Mouse (Mus musculus) CH12.LX (cell line): ENCODE results near the gene Cbfa2t2. TPM values are rescaled to one million over a fixed set of nuclear protein-coding genes. Genes with fewer than 3 reads are reported as not detected.

Experiments used
- DNase-seq: peaks from one replicate; pipeline ENCODE4 v3.0.0-alpha.2; 2013; ENCODE audit errors: extremely low read depth
- H3K27ac ChIP-seq: 2 replicates; pipeline ENCODE4 v1.5.1; 2012; ENCODE audit warnings: low read depth, mild to moderate bottlenecking, control low read depth, moderate library complexity; ENCODE audit not compliant: insufficient read depth
- H3K27me3 ChIP-seq: replicated peaks from 2 replicates; pipeline ENCODE3; 2012; ENCODE audit warnings: inconsistent platforms
- H3K36me3 ChIP-seq, 2 experiments: replicated peaks in 1 of 2; 2 replicates each; pipeline versions ENCODE3 to v1.6.1; 2012; ENCODE audit warnings: inconsistent platforms in 1 of 2, low read length in 1 of 2, mild to moderate bottlenecking in 1 of 2, mixed read lengths in 1 of 2, moderate library complexity in 1 of 2; ENCODE audit not compliant: control insufficient read depth in 1 of 2, insufficient read depth in 1 of 2
- H3K4me1 ChIP-seq, 2 experiments: 2 replicates each; pipeline ENCODE4 v1.6.1; 2012; ENCODE audit warnings: inconsistent platforms in 1 of 2, moderate library complexity in 1 of 2; ENCODE audit not compliant: insufficient read depth in 2 of 2, control insufficient read depth in 1 of 2
- H3K4me2 ChIP-seq: 2 replicates; pipeline ENCODE4 v1.6.1; 2012; ENCODE audit warnings: low read depth, mild to moderate bottlenecking, control low read depth; ENCODE audit not compliant: poor library complexity, insufficient read depth, severe bottlenecking
- H3K4me3 ChIP-seq, 3 experiments: fragments of 150-350 bp in 1 of 3; sonication (generic) in 1 of 3; replicated peaks in 1 of 3; 2 replicates each; pipeline versions ENCODE3 to v1.5.1; 2011 to 2012; ENCODE audit warnings: low read depth in 2 of 3, low read length in 2 of 3, mild to moderate bottlenecking in 2 of 3, moderate library complexity in 2 of 3, control low read depth in 1 of 3, improper control_type of control experiment in 1 of 3, inconsistent platforms in 1 of 3, mixed read lengths in 1 of 3; ENCODE audit not compliant: poor library complexity in 1 of 3
- H3K79me2 ChIP-seq: replicated peaks from 2 replicates; pipeline ENCODE4 v1.6.1; 2012; ENCODE audit warnings: mild to moderate bottlenecking, moderate library complexity; ENCODE audit not compliant: control insufficient read depth, poor library complexity, insufficient read depth, severe bottlenecking; ENCODE audit errors: extremely low read depth
- H3K9ac ChIP-seq: 2 replicates; pipeline ENCODE4 v1.6.1; 2012; ENCODE audit warnings: low read depth, mild to moderate bottlenecking, control low read depth, moderate library complexity; ENCODE audit not compliant: insufficient read depth
- H3K9me3 ChIP-seq: replicated peaks from 2 replicates; pipeline ENCODE3; 2012; ENCODE audit warnings: low read length, inconsistent platforms, mixed read lengths
- BHLHE40 ChIP-seq: IDR thresholded peaks from 2 replicates; pipeline ENCODE4 v1.6.1; 2011; ENCODE audit warnings: mild to moderate bottlenecking, low read depth, low read length, improper control_type of control experiment
- CTCF ChIP-seq, 2 experiments: IDR thresholded peaks in 1 of 2; conservative IDR thresholded peaks in 1 of 2; 2 replicates each; pipeline ENCODE4 v1.5.1; 2011 to 2012; ENCODE audit warnings: low read depth in 2 of 2, low read length in 2 of 2, improper control_type of control experiment in 1 of 2, inconsistent platforms in 1 of 2, mild to moderate bottlenecking in 1 of 2, moderate library complexity in 1 of 2
- JUND ChIP-seq: conservative IDR thresholded peaks from 2 replicates; pipeline ENCODE4 v1.6.1; 2011; ENCODE audit warnings: low read depth, low read length, improper control_type of control experiment
- MAFK ChIP-seq: IDR thresholded peaks from 2 replicates; pipeline ENCODE4 v1.6.1; 2011; ENCODE audit warnings: low read length, improper control_type of control experiment; ENCODE audit not compliant: insufficient replicate concordance
- MEF2A ChIP-seq: IDR thresholded peaks from 2 replicates; pipeline ENCODE4 v1.6.1; 2014; ENCODE audit warnings: low read depth, mild to moderate bottlenecking, inconsistent platforms, low read length, improper control_type of control experiment, borderline replicate concordance
- MXI1 ChIP-seq: IDR thresholded peaks from 2 replicates; pipeline ENCODE4 v1.6.1; 2011; ENCODE audit warnings: mild to moderate bottlenecking, low read depth, low read length, improper control_type of control experiment
- MYC ChIP-seq: IDR thresholded peaks from 2 replicates; pipeline ENCODE4 v1.6.1; 2011; ENCODE audit warnings: low read depth, mild to moderate bottlenecking, improper control_type of control experiment, low read length
- NRF1 ChIP-seq: IDR thresholded peaks from 2 replicates; pipeline ENCODE4 v1.6.1; 2014; ENCODE audit warnings: low read depth, mild to moderate bottlenecking, inconsistent platforms, low read length, improper control_type of control experiment, moderate library complexity
- POLR2A ChIP-seq: IDR thresholded peaks from 2 replicates; pipeline ENCODE4 v1.6.1; 2011; ENCODE audit warnings: low read depth, mild to moderate bottlenecking, improper control_type of control experiment, low read length
- SMC3 ChIP-seq: IDR thresholded peaks from 2 replicates; pipeline ENCODE4 v1.6.1; 2011; ENCODE audit warnings: low read depth, low read length, improper control_type of control experiment
- UBTF ChIP-seq: IDR thresholded peaks from 2 replicates; pipeline ENCODE4 v1.6.1; 2012; ENCODE audit warnings: low read depth, mild to moderate bottlenecking, inconsistent platforms, low read length, improper control_type of control experiment, moderate library complexity
- ZKSCAN1 ChIP-seq: IDR thresholded peaks from 2 replicates; pipeline ENCODE4 v1.6.1; 2012; ENCODE audit warnings: low read depth, inconsistent platforms, low read length, improper control_type of control experiment, borderline replicate concordance
- ZMIZ1 ChIP-seq: IDR thresholded peaks from 2 replicates; pipeline ENCODE4 v1.6.1; 2012; ENCODE audit warnings: low read depth, mild to moderate bottlenecking, inconsistent platforms, low read length, improper control_type of control experiment
- ZNF384 ChIP-seq: IDR thresholded peaks from 2 replicates; pipeline ENCODE4 v1.6.1; 2012; ENCODE audit warnings: low read depth, low read length, improper control_type of control experiment, inconsistent platforms
- dilution Hi-C: fragments of 300-500 bp; cut with MboI; formaldehyde crosslinking; loops from 2 replicates; pipeline ENCODE4 v1.14.3; 2020; ENCODE audit warnings: low sequenced_read_pairs; ENCODE audit not compliant: extremely low pct_unique_long_range_greater_than_20kb, extremely low pct_ligation_motif_present
- in situ Hi-C: fragments of 300-500 bp; cut with MboI; formaldehyde crosslinking; loops from 3 replicates; pipeline ENCODE4 v1.14.3; 2019; ENCODE audit warnings: low sequenced_read_pairs, low pct_ligation_motif_present, low pct_unique_long_range_greater_than_20kb, mixed read lengths
- polyA plus RNA-seq: library from polyadenylated mRNA; unstranded; fragments of >175 nt; gene quantifications from 2 replicates; pipeline ENCODE4 v1.2.1, GENCODE M21; 2012; ENCODE audit warnings: low read depth; ENCODE audit not compliant: insufficient read length
- total RNA-seq, 2 experiments: library from RNA; depleted of rRNA; stranded (reverse); fragments of 300-350 nt in 1 of 2; fragments of >200 nt in 1 of 2; gene quantifications; 2 replicates each; pipeline ENCODE4 v1.2.3; 2012 to 2014

Cbfa2t2 gene
- total and polyA plus RNA-seq, 3 experiments, result 6.0 to 12.6 (median 7.0) TPM

GRCm38 (mm10) chr2:154499717-154500247 is 63.5 kb downstream of the Cbfa2t2 start:
- no peak overlapping the region for H3K9ac ChIP-seq
- no peak overlapping the region for H3K4me2 ChIP-seq
- H3K36me3 ChIP-seq, result peaks cover 5 to 35% of the 10 kb centered on the region in 2 experiments
- H3K9me3 ChIP-seq, result no peaks in the 10 kb centered on the region
- no peak for DNase-seq
- H3K4me3 ChIP-seq, result no peak overlapping the region
- H3K4me1 ChIP-seq, result peaks cover 0 to 34% of the 10 kb centered on the region in 2 experiments; a peak in 2 of 4 replicates
- TF ChIP-seq JUND (no peak), MAFK (peak; percentile 40; the same call in 1 of the 2 replicates)
- H3K27me3 ChIP-seq, result no peaks in the 10 kb centered on the region
- no peak overlapping the region for H3K27ac ChIP-seq
- dilution Hi-C loops (no loop called here), in situ Hi-C loops (no loop called here)
- no peaks in the 10 kb centered on the region; the same call in 1 of the 2 replicates for H3K79me2 ChIP-seq

- Histone ChIP-seq H3K27me3 (no peaks in the 10 kb centered on the region), H3K4me2 (no peak overlapping the region), H3K9me3 (no peaks in the 10 kb centered on the region), H3K36me3 (peaks cover 8 to 36% of the 10 kb centered on the region in 2 experiments), H3K79me2 (no peaks in the 10 kb centered on the region; the same call in 1 of the 2 replicates), H3K4me1 (peaks cover 0 to 34% of the 10 kb centered on the region in 2 experiments; a peak in 2 of 4 replicates), H3K27ac (no peak overlapping the region), H3K4me3 (no peak overlapping the region), H3K9ac (no peak overlapping the region)
- TF ChIP-seq MEF2A (no peak), MYC (no peak), ZNF384 (no peak), SMC3 (no peak), BHLHE40 (no peak)
- no peak for DNase-seq
- in situ Hi-C loops (no loop called here), dilution Hi-C loops (no loop called here)
These were observed 64.5 kb downstream of the Cbfa2t2 start for GRCm38 (mm10) chr2:154500758-154501157.

- in situ Hi-C loops (no loop called here), dilution Hi-C loops (no loop called here)
- Histone ChIP-seq H3K9me3 (no peaks in the 10 kb centered on the region), H3K9ac (no peak overlapping the region), H3K4me1 (peaks cover 4 to 13% of the 10 kb centered on the region in 2 experiments), H3K27me3 (no peaks in the 10 kb centered on the region), H3K36me3 (peaks cover 26 to 61% of the 10 kb centered on the region in 2 experiments), H3K27ac (no peak overlapping the region), H3K79me2 (no peaks in the 10 kb centered on the region; the same call in 1 of the 2 replicates), H3K4me3 (no peak overlapping the region), H3K4me2 (no peak overlapping the region)
- TF ChIP-seq NRF1 (no peak), ZMIZ1 (no peak), CTCF (conservative IDR thresholded peaks at IDR 0.05 in 1 of 2, IDR thresholded peaks at IDR 0.05 in 1 of 2; ENCODE audit: low read depth in 2 of 2, low read length in 2 of 2) (no peak), POLR2A (no peak), ZKSCAN1 (no peak), UBTF (no peak), MXI1 (no peak)
- no peak for DNase-seq
These were observed 70.8 kb downstream of the Cbfa2t2 start for GRCm38 (mm10) chr2:154507076-154507475.
